Mouse (Mus musculus) liver, adult 2 months (tissue): ENCODE measurements around the gene Ckap5. TPM values are rescaled to one million over a fixed set of nuclear protein-coding genes. Genes with fewer than 3 reads are reported as not detected.

Experiments
- DNase-seq: peaks from one replicate; pipeline ENCODE4 v3.0.0-alpha.2; 2011; ENCODE audit warnings: low read depth, low spot score; ENCODE audit errors: extremely low read depth
- H3K27ac ChIP-seq: fragments of 200-500 bp; replicated peaks from 2 replicates; pipeline ENCODE4 v1.5.1; 2012; ENCODE audit warnings: low read depth, mild to moderate bottlenecking, control low read depth, inconsistent platforms, low read length; ENCODE audit not compliant: insufficient read depth
- H3K27me3 ChIP-seq: fragments of 200-500 bp; 2 replicates; pipeline ENCODE4 v1.6.1; 2012; ENCODE audit warnings: mild to moderate bottlenecking, moderate library complexity, low read length, inconsistent platforms; ENCODE audit not compliant: control insufficient read depth, insufficient read depth
- H3K36me3 ChIP-seq: fragments of 200-500 bp; 2 replicates; pipeline ENCODE4 v1.6.1; 2012; ENCODE audit warnings: low read length, inconsistent platforms; ENCODE audit not compliant: control insufficient read depth, insufficient read depth
- H3K4me1 ChIP-seq: fragments of 200-500 bp; 2 replicates; pipeline ENCODE4 v1.6.1; 2011; ENCODE audit warnings: low read length; ENCODE audit not compliant: control insufficient read depth, insufficient read depth
- H3K4me3 ChIP-seq: fragments of 200-500 bp; 2 replicates; pipeline ENCODE4 v1.5.1; 2011; ENCODE audit warnings: low read depth, mild to moderate bottlenecking, control low read depth, low read length, moderate library complexity; ENCODE audit not compliant: insufficient read depth
- H3K79me2 ChIP-seq: fragments of 200-500 bp; 2 replicates; pipeline ENCODE4 v1.6.1; 2012; ENCODE audit warnings: inconsistent platforms, mild to moderate bottlenecking, low read length, moderate library complexity; ENCODE audit not compliant: control insufficient read depth, insufficient read depth
- H3K9ac ChIP-seq: fragments of 200-500 bp; 2 replicates; pipeline ENCODE4 v1.6.1; 2012; ENCODE audit warnings: low read depth, mild to moderate bottlenecking, control low read depth, inconsistent platforms, low read length
- CTCF ChIP-seq: fragments of 200-500 bp; IDR thresholded peaks from 2 replicates; pipeline ENCODE4 v1.5.1; 2011; ENCODE audit warnings: low read depth, low read length, control low read depth
- POLR2A ChIP-seq: fragments of 200-500 bp; IDR thresholded peaks from 2 replicates; pipeline ENCODE4 v1.6.1; 2011; ENCODE audit warnings: low read length, control low read depth; ENCODE audit not compliant: insufficient read depth; ENCODE audit errors: extremely low read depth
- WGBS: fragments of 180-500 bp; shearing (Covaris S2); methylation state at CpG from one replicate; pipeline ENCODE4 v1.1.7; 2018; 5-methylcytosine and 5-hydroxymethylcytosine counted together
- polyA plus RNA-seq: library from polyadenylated mRNA; depleted of rRNA; stranded (reverse); fragments of >200 nt; gene quantifications from 2 replicates; pipeline ENCODE4 v1.2.3, GENCODE M21; 2012
- total RNA-seq: library from RNA; depleted of rRNA; stranded (reverse); fragments of >200 nt; gene quantifications from 2 replicates; pipeline ENCODE4 v1.2.3, GENCODE M21; 2014

Ckap5 gene
- total and polyA plus RNA-seq, 2 experiments = 1.9 to 14.9 TPM

DNA sequence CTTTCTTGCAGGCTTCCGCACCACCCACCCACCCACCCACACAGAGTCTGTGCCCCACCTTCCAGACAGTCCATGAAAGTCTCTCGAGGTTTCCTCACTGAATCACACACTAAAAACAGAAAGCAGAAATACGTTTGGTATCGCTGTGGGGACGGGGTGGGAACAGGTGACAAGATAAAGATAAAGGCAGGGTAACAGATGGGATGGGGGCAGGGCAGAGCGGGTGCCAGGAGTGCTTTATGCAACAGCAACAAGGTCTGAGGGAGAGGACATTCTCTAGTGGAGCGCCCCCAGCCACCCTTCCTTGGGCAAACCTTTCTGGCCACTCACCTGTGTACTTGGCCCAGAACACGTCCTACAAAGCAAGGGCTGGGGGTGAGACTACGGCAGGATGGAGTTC, 108.3 kb downstream of the Ckap5 start:
- peak; percentile 55 for DNase-seq
- H3K4me3 ChIP-seq = peak overlapping the region; percentile 90

GRCm38 (mm10) chr2:91635486-91635885, 108.9 kb downstream of the Ckap5 start:
- Histone ChIP-seq H3K4me1 (peaks cover 31% of the 10 kb centered on the region), H3K27me3 (no peaks in the 10 kb centered on the region), H3K4me3 (peak overlapping the region; percentile 90), H3K27ac (peak overlapping the region; percentile 91), H3K36me3 (peaks cover 20% of the 10 kb centered on the region; the same call in 1 of the 2 replicates), H3K79me2 (peaks cover 16% of the 10 kb centered on the region; the same call in 1 of the 2 replicates), H3K9ac (peak overlapping the region; percentile 94)
- WGBS = 22% methylated on average over 11 of the region's 11 CpGs
- TF ChIP-seq POLR2A (no peak), CTCF (no peak)
- DNase-seq = peak; percentile 42

More for the DNA sequence above, 108.3 kb downstream of the Ckap5 start:
- 20% methylated on average over 9 of the region's 9 CpGs for WGBS
- peaks cover 37% of the 10 kb centered on the region for H3K4me1 ChIP-seq
- peak overlapping the region; percentile 94 for H3K9ac ChIP-seq
- peaks cover 16% of the 10 kb centered on the region; the same call in 1 of the 2 replicates for H3K79me2 ChIP-seq
- no peaks in the 10 kb centered on the region for H3K27me3 ChIP-seq
- no peak for TF ChIP-seq CTCF
- TF ChIP-seq POLR2A = no peak
- H3K27ac ChIP-seq = peak overlapping the region; percentile 91
- H3K36me3 ChIP-seq = peaks cover 25% of the 10 kb centered on the region; the same call in 1 of the 2 replicates

GRCm38 (mm10) chr2:91636229-91636628, 109.7 kb downstream of the Ckap5 start, which contains the start of gene F2:
Gene F2, minus strand, starts transcription at chr2:91636414.
- Histone ChIP-seq H3K79me2 (peaks cover 16% of the 10 kb centered on the region; the same call in 1 of the 2 replicates), H3K36me3 (peaks cover 16% of the 10 kb centered on the region; the same call in 1 of the 2 replicates), H3K9ac (peak within 1 kb of the TSS; percentile 94), H3K4me3 (peak within 1 kb of the TSS; percentile 90), H3K4me1 (peaks cover 28% of the 10 kb centered on the region), H3K27ac (peak within 1 kb of the TSS; percentile 91), H3K27me3 (no peaks in the 10 kb centered on the region)
- peak; percentile 97 for DNase-seq
- TF ChIP-seq CTCF (no peak), POLR2A (peak; percentile 97)
- WGBS = 28% methylated on average over 8 of the region's 8 CpGs

DNA sequence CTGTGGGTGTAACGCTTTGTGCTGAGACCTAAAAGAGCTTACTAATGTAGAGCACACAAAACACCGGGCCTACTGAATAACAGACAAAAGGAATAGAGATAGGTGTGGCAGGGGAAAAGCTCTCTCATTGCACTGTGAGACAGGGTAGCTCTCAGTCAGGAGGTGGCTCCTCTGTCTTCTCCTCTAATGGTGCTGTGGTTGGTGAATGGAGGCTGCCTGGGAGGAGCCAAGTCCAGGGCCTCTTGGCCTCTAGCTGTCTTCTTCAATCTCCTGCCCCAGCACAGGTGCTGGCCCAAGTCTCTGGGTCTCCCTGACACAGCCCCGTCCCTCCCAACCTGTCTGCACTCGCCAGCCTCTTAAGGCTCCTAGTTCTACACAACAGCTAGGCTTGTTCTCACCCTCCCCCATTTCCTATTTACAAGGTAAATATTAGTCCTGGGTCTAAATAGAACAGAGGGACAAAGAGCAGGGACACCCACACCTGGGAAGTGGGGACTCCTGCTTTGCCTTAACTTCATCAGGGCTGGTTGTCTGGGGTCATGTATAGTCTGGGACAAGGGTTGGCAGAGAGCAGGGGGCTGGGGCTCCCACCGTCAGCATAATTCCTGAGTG, 110.3 kb downstream of the Ckap5 start:
- Histone ChIP-seq H3K79me2 (peaks cover 16% of the 10 kb centered on the region; the same call in 1 of the 2 replicates), H3K9ac (peak overlapping the region; percentile 45), H3K36me3 (peaks cover 10% of the 10 kb centered on the region; the same call in 1 of the 2 replicates), H3K4me1 (peaks cover 24% of the 10 kb centered on the region), H3K27me3 (no peaks in the 10 kb centered on the region), H3K4me3 (peak overlapping the region; percentile 17), H3K27ac (peak overlapping the region; percentile 90)
- DNase-seq = peak; percentile 95
- no peak for TF ChIP-seq CTCF
- 0 out of 2 replicates have a peak, but pooled peaks have one; percentile 34 for TF ChIP-seq POLR2A
- WGBS = 21% methylated on average over 5 of the region's 5 CpGs

DNA sequence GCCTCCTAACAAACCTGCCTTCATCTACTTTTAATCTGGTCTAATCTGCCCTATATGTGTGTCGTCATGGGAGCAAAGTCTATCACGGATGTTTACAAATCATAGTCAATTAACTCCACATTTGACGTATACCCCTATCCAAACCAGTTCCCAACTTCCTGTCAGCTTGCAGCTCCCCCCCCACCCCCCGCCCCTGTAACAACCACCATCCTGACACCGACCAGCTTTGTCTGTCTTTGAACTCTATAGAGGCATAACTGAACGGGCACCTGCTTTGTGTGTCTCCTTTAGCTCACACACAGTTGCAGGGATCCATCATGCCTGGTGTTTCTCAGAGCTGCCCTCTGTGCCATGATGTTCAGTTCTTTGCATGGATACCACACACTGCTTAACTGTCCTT, 112.4 kb downstream of the Ckap5 start:
- H3K4me3 ChIP-seq = no peak overlapping the region
- no peaks in the 10 kb centered on the region for H3K36me3 ChIP-seq
- peaks cover 11% of the 10 kb centered on the region; the same call in 1 of the 2 replicates for H3K79me2 ChIP-seq
- TF ChIP-seq CTCF (no peak), POLR2A (no peak)
- peaks cover 12% of the 10 kb centered on the region for H3K4me1 ChIP-seq
- WGBS = 29% methylated on average over 6 of the region's 6 CpGs
- no peak overlapping the region for H3K27ac ChIP-seq
- DNase-seq = no peak
- H3K27me3 ChIP-seq = no peaks in the 10 kb centered on the region
- H3K9ac ChIP-seq = no peak overlapping the region

- no peak for DNase-seq
- H3K27me3 ChIP-seq = no peaks in the 10 kb centered on the region
- 85% methylated on average over 2 of the region's 2 CpGs for WGBS
- TF ChIP-seq POLR2A (no peak), CTCF (no peak)
- H3K4me1 ChIP-seq = peaks cover 6% of the 10 kb centered on the region; the same call in 1 of the 2 replicates
- no peak overlapping the region for H3K9ac ChIP-seq
- H3K27ac ChIP-seq = no peak overlapping the region
- H3K36me3 ChIP-seq = peaks cover 7% of the 10 kb centered on the region; the same call in 1 of the 2 replicates
- H3K4me3 ChIP-seq = no peak overlapping the region
- no peaks in the 10 kb centered on the region; the same call in 1 of the 2 replicates for H3K79me2 ChIP-seq
Observed at GRCm38 (mm10) chr2:91642825-91643415, 116.4 kb downstream of the Ckap5 start.
